Comparison of ENCODE assay signal across 8 mouse cellular contexts in genomic region chr1:88301121-88302014, GRCm38 (mm10). TPM values are rescaled to one million over a fixed set of nuclear protein-coding genes. Genes with fewer than 3 reads are reported as not detected.
DNase-seq lines count a peak whose midpoint lies in the region; ATAC-seq and TF ChIP-seq lines count a peak whose summit lies in the region.

No protein-coding gene starts in this region.

- no peak for TF ChIP-seq POLR2A in MEL (IDR thresholded peaks at IDR 0.05; ENCODE audit: control insufficient read depth in 1 of 2, insufficient read depth in 1 of 2, low read depth in 1 of 2, low read length in 2 of 2, poor library complexity in 1 of 2)

- TF ChIP-seq CTCF in MEL (IDR thresholded peaks at IDR 0.05 in 2 of 3, conservative IDR thresholded peaks at IDR 0.05 in 1 of 3; ENCODE audit: control insufficient read depth in 1 of 3, insufficient read depth in 1 of 3, low read depth in 2 of 3, low read length in 3 of 3, poor library complexity in 1 of 3, severe bottlenecking in 1 of 3) = peak; percentile 37 to 59 (median 54); a peak in 5 of 6 replicates

- no peaks in the 10 kb centered on the region for H3K79me2 ChIP-seq in MEL (ENCODE audit: control insufficient read depth, insufficient read depth, low read length, poor library complexity)

- H3K9ac ChIP-seq in MEL (ENCODE audit: control insufficient read depth, low read depth, low read length, poor library complexity, severe bottlenecking) = no peak overlapping the region
- H3K9ac ChIP-seq in midbrain, embryonic 16.5 days (ENCODE audit: low read depth, low read length) = no peak overlapping the region
- no peak overlapping the region for H3K9ac ChIP-seq in heart, embryonic 12.5 days

- H3K4me3 ChIP-seq in heart, embryonic 10.5 days = no peak overlapping the region
- H3K4me3 ChIP-seq in MEL (ENCODE audit: control insufficient read depth in 1 of 2, insufficient read depth in 1 of 2, low read depth in 2 of 2, low read length in 2 of 2) = no peak overlapping the region
- no peak overlapping the region for H3K4me3 ChIP-seq in midbrain, embryonic 16.5 days (ENCODE audit: low read depth, low read length)
- no peak overlapping the region for H3K4me3 ChIP-seq in heart, embryonic 12.5 days

- ATAC-seq in granulocyte monocyte progenitor cell, adult 5-6 weeks (replicated peaks; ENCODE audit: poor library complexity, severe bottlenecking) = peak; percentile 26; the same call in 1 of the 2 replicates
- ATAC-seq in midbrain, embryonic 16.5 days = peak; percentile 36; the same call in 1 of the 2 replicates
- no peak for ATAC-seq in heart, embryonic 12.5 days (ENCODE audit: insufficient number of reproducible peaks, low FRiP score)

- peak; percentile 82 for DNase-seq in heart, embryonic 10.5 days (ENCODE audit: low spot score)
- no peak for DNase-seq in heart, postnatal 36 days
- DNase-seq in MEL (ENCODE audit: low read depth, low spot score) = peak; percentile 63
- no peak for DNase-seq in gastrocnemius, postnatal 36 days
- no peak for DNase-seq in left cerebral cortex, adult 11 months (ENCODE audit: low spot score)

- 63% methylated on average over 9 of the region's 9 CpGs for WGBS in heart, embryonic 10.5 days
- 70% methylated on average over 9 of the region's 9 CpGs for WGBS in midbrain, embryonic 16.5 days
- 61% methylated on average over 9 of the region's 9 CpGs for WGBS in heart, embryonic 12.5 days

- intact Hi-C loops in heart, postnatal 36 days (cut with DNase I) = no loop called here
- intact Hi-C loops in gastrocnemius, postnatal 36 days (cut with DNase I) = no loop called here

- peak; percentile 37 for TF ChIP-seq RAD21 in MEL (IDR thresholded peaks at IDR 0.05; ENCODE audit: low read depth, low read length)

- no peak for TF ChIP-seq EP300 in MEL (IDR thresholded peaks at IDR 0.05; ENCODE audit: low read depth in 1 of 2, low read length in 2 of 2)

- H3K27ac ChIP-seq in heart, embryonic 10.5 days = no peak overlapping the region
- H3K27ac ChIP-seq in MEL (ENCODE audit: control insufficient read depth, low read depth, low read length) = no peak overlapping the region
- H3K27ac ChIP-seq in midbrain, embryonic 16.5 days (ENCODE audit: low read length) = no peak overlapping the region
- H3K27ac ChIP-seq in heart, embryonic 12.5 days (ENCODE audit: poor library complexity, severe bottlenecking) = no peak overlapping the region

- peaks cover 89% of the 10 kb centered on the region for H3K9me3 ChIP-seq in heart, embryonic 10.5 days
- H3K9me3 ChIP-seq in MEL (replicated peaks; ENCODE audit: insufficient read depth, low read length) = no peaks in the 10 kb centered on the region
- H3K9me3 ChIP-seq in midbrain, embryonic 16.5 days (replicated peaks; ENCODE audit: control insufficient read depth, low read length, poor library complexity, severe bottlenecking) = peaks cover 85% of the 10 kb centered on the region
- H3K9me3 ChIP-seq in heart, embryonic 12.5 days (replicated peaks) = peaks cover 78% of the 10 kb centered on the region

- no peaks in the 10 kb centered on the region for H3K27me3 ChIP-seq in heart, embryonic 10.5 days (ENCODE audit: insufficient read depth, poor library complexity, severe bottlenecking)
- H3K27me3 ChIP-seq in MEL (ENCODE audit: control insufficient read depth in 1 of 2, insufficient read depth in 2 of 2, low read length in 2 of 2) = no peaks in the 10 kb centered on the region
- no peaks in the 10 kb centered on the region for H3K27me3 ChIP-seq in midbrain, embryonic 16.5 days (ENCODE audit: control insufficient read depth, insufficient read depth, low read depth, low read length)
- no peaks in the 10 kb centered on the region for H3K27me3 ChIP-seq in heart, embryonic 12.5 days (replicated peaks)

- no peaks in the 10 kb centered on the region for H3K36me3 ChIP-seq in heart, embryonic 10.5 days
- H3K36me3 ChIP-seq in MEL (ENCODE audit: control insufficient read depth in 1 of 2, insufficient read depth in 2 of 2, low read length in 2 of 2) = no peaks in the 10 kb centered on the region
- no peaks in the 10 kb centered on the region for H3K36me3 ChIP-seq in midbrain, embryonic 16.5 days (ENCODE audit: control insufficient read depth, insufficient read depth, low read length)
- no peaks in the 10 kb centered on the region for H3K36me3 ChIP-seq in heart, embryonic 12.5 days

- no peaks in the 10 kb centered on the region for H3K4me1 ChIP-seq in heart, embryonic 10.5 days
- no peaks in the 10 kb centered on the region for H3K4me1 ChIP-seq in MEL (ENCODE audit: control insufficient read depth in 1 of 2, insufficient read depth in 2 of 2, low read length in 2 of 2)
- no peaks in the 10 kb centered on the region for H3K4me1 ChIP-seq in midbrain, embryonic 16.5 days (ENCODE audit: control insufficient read depth, insufficient read depth, low read length)
- no peaks in the 10 kb centered on the region for H3K4me1 ChIP-seq in heart, embryonic 12.5 days (replicated peaks)

- H3K4me2 ChIP-seq in midbrain, embryonic 16.5 days (ENCODE audit: low read length) = no peak overlapping the region
- H3K4me2 ChIP-seq in heart, embryonic 12.5 days = no peak overlapping the region

TF ChIP-seq in MEL, 35 proteins besides CTCF, POLR2A, EP300 and RAD21:
- TF ChIP-seq CHD2 (IDR thresholded peaks at IDR 0.05; ENCODE audit: low read length) = no peak
- TF ChIP-seq SMC3 (IDR thresholded peaks at IDR 0.05; ENCODE audit: low read depth, low read length) = peak; percentile 46

RNA-seq across cellular contexts. Expression of gene Trpm8, which starts 23.9 kb away (rescaled TPM):
- 0.11 and 0.15 TPM in 2 replicates for polyA plus RNA-seq in heart, embryonic 10.5 days (2016; fragmentation: Nextera tagmentation; extraction: Ambion mirVana)
- not detected for total RNA-seq in heart, postnatal 36 days (2021)
- total RNA-seq in MEL (2012; rRNA removed) = not detected in 2 replicates
- polyA plus RNA-seq in MEL (2012; ENCODE audit: insufficient read depth in 1 of 2, insufficient read length in 2 of 2, low read depth in 1 of 2, low replicate concordance in 2 of 2, missing spikeins in 1 of 2) = not detected
- total RNA-seq in granulocyte monocyte progenitor cell, adult 5-6 weeks (2014; fragmentation: Nextera tagmentation) = not detected in 2 replicates
- not detected in 2 replicates for total RNA-seq in granulocyte monocyte progenitor cell, adult 5-6 weeks (2017)
- 0.11 and 0.17 TPM in 2 replicates for polyA plus RNA-seq in midbrain, embryonic 16.5 days (2015; fragmentation: Nextera tagmentation; extraction: Ambion mirVana)
- not detected for total RNA-seq in gastrocnemius, postnatal 36 days (2021)
- polyA plus RNA-seq in heart, embryonic 12.5 days (2016; fragmentation: Nextera tagmentation; extraction: Ambion mirVana) = 0.05 TPM in 1 of 2 replicates, not detected in the other

RNA-seq across cellular contexts. Expression of gene Hjurp, which starts 23.9 kb away (rescaled TPM):
- 143 and 155 TPM in 2 replicates for polyA plus RNA-seq in heart, embryonic 10.5 days (2016; fragmentation: Nextera tagmentation; extraction: Ambion mirVana)
- 10 to 100 TPM; 12.2 to 13.3 TPM for total RNA-seq in heart, postnatal 36 days (2021)
- 58.6 and 59.4 TPM in 2 replicates for total RNA-seq in MEL (2012; rRNA removed)
- 100 to 1,000 TPM in 1 of 2 experiments, 10 to 100 TPM in 1; 76.3 to 103 TPM for polyA plus RNA-seq in MEL (2012; ENCODE audit: insufficient read depth in 1 of 2, insufficient read length in 2 of 2, low read depth in 1 of 2, low replicate concordance in 2 of 2, missing spikeins in 1 of 2)
- 116 and 136 TPM in 2 replicates for total RNA-seq in granulocyte monocyte progenitor cell, adult 5-6 weeks (2014; fragmentation: Nextera tagmentation)
- total RNA-seq in granulocyte monocyte progenitor cell, adult 5-6 weeks (2017) = 142 and 147 TPM in 2 replicates
- 77.3 and 87.0 TPM in 2 replicates for polyA plus RNA-seq in midbrain, embryonic 16.5 days (2015; fragmentation: Nextera tagmentation; extraction: Ambion mirVana)
- total RNA-seq in gastrocnemius, postnatal 36 days (2021) = 1 to 10 TPM; 7.3 to 8.1 TPM
- 141 TPM in 2 replicates for polyA plus RNA-seq in heart, embryonic 12.5 days (2016; fragmentation: Nextera tagmentation; extraction: Ambion mirVana)

Comparison
In these comparisons a context has a peak if more than half of its experiments do, and no peak if none do; other contexts are left out.
1. DNase-seq: peak in heart, embryonic 10.5 days (single experiment) and MEL (single experiment); none in heart, postnatal 36 days (0 of 2), gastrocnemius, postnatal 36 days (0 of 2) and left cerebral cortex, adult 11 months (single experiment).